Mouse (Mus musculus): ENCODE results near the gene Cdh23. TPM values are rescaled to one million over a fixed set of nuclear protein-coding genes. Genes with fewer than 3 reads are reported as not detected.
A peak's percentile ranks its signal among the peaks of the same experiment; 100 is the strongest.

The Cdh23 gene
- total RNA-seq, 2 experiments from 2014 or later = 1.2 to 2.2 TPM

- intact Hi-C loops (cut with DNase I) = no loop called here
- DNase-seq (ENCODE audit: extremely low spot score in 1 of 2, low spot score in 2 of 2) = no peak
- no peak for TF ChIP-seq CTCF (IDR thresholded peaks at IDR 0.05)
Measured at GRCm38 (mm10) chr10:60263351-60263750, 432.9 kb downstream of the Cdh23 start.

GRCm38 (mm10) chr10:60262386-60262785, 433.9 kb downstream of the Cdh23 start:
- intact Hi-C loops (cut with DNase I) = no loop called here
- TF ChIP-seq CTCF (IDR thresholded peaks at IDR 0.05) = no peak
- Histone ChIP-seq H3K4me3 (no peak overlapping the region), H3K27ac (peak overlapping the region; percentile 57)
- DNase-seq (ENCODE audit: extremely low spot score in 1 of 2, low spot score in 2 of 2) = peak; percentile 65 to 77

More at GRCm38 (mm10) chr10:60263351-60263750, 432.9 kb downstream of the Cdh23 start:
- no peak overlapping the region for H3K4me3 ChIP-seq
- no peak overlapping the region for H3K27ac ChIP-seq

GRCm38 (mm10) chr10:60261530-60261929, 434.8 kb downstream of the Cdh23 start:
- no peak overlapping the region for H3K4me3 ChIP-seq
- intact Hi-C loops (cut with DNase I) = no loop called here

GRCm38 (mm10) chr10:60260557-60261294, 435.6 kb downstream of the Cdh23 start:
- Histone ChIP-seq H3K4me3 (no peak overlapping the region), H3K27ac (no peak overlapping the region; the same call in 1 of the 2 replicates)
- TF ChIP-seq CTCF (IDR thresholded peaks at IDR 0.05) = no peak
- DNase-seq (ENCODE audit: extremely low spot score in 1 of 2, low spot score in 2 of 2) = no peak
- intact Hi-C loops (cut with DNase I) = no loop called here

More at GRCm38 (mm10) chr10:60261530-60261929, 434.8 kb downstream of the Cdh23 start:
- H3K27ac ChIP-seq = no peak overlapping the region
- DNase-seq (ENCODE audit: extremely low spot score in 1 of 2, low spot score in 2 of 2) = no peak
- TF ChIP-seq CTCF (IDR thresholded peaks at IDR 0.05) = no peak

GRCm38 (mm10) chr10:60257261-60257825, 438.9 kb downstream of the Cdh23 start:
- H3K27ac ChIP-seq = no peak overlapping the region
- TF ChIP-seq CTCF (IDR thresholded peaks at IDR 0.05) = no peak
- no peak overlapping the region for H3K4me3 ChIP-seq
- intact Hi-C loops (cut with DNase I) = no loop called here
- DNase-seq (ENCODE audit: extremely low spot score in 1 of 2, low spot score in 2 of 2) = no peak

GRCm38 (mm10) chr10:60256088-60256487, 440.2 kb downstream of the Cdh23 start:
- Histone ChIP-seq H3K27ac (no peak overlapping the region), H3K4me3 (no peak overlapping the region)
- intact Hi-C loops (cut with DNase I) = no loop called here
- TF ChIP-seq CTCF (IDR thresholded peaks at IDR 0.05) = no peak
- no peak for DNase-seq (ENCODE audit: extremely low spot score in 1 of 2, low spot score in 2 of 2)

Other genes with a start within 250 kb of the Cdh23 start
- 10 to 100 TPM; 13.0 to 13.2 TPM for gene Slc29a3, start 56.3 kb upstream of the Cdh23 start, total RNA-seq (2021)
- 10 to 100 TPM in 1 of 2 experiments, 1 to 10 TPM in 1; 9.0 to 10.3 TPM for gene Unc5b, start 135.1 kb upstream of the Cdh23 start, total RNA-seq (2021)